In genomic region chr5:114942074-114942765, GRCm38 (mm10) we compare ENCODE assay signal across 8 mouse cellular contexts. TPM values are rescaled to one million over a fixed set of nuclear protein-coding genes. Genes with fewer than 3 reads are reported as not detected.
DNase-seq lines count a peak whose midpoint lies in the region; ATAC-seq and TF ChIP-seq lines count a peak whose summit lies in the region.

2210016L21Rik (plus strand) TSS chr5:114942158.

- TF ChIP-seq CTCF in kidney, postnatal 0 days (IDR thresholded peaks at IDR 0.05; ENCODE audit: low read depth), result peak; percentile 43; the same call in 1 of the 2 replicates

- DNase-seq in CD4-positive, CD25-positive, alpha-beta regulatory T cell, adult 2 months (ENCODE audit: low read depth, low spot score), result peak; percentile 92
- peak; percentile 84 for DNase-seq in brain, embryonic 18.5 days (ENCODE audit: low read depth, low spot score)
- peak; percentile 94 for DNase-seq in kidney, postnatal 0 days (ENCODE audit: low spot score)
- peak; percentile 83 for DNase-seq in liver, embryonic 11.5 days (ENCODE audit: low spot score)
- peak; percentile 90 for DNase-seq in naive thymus-derived CD4-positive, alpha-beta T cell, adult 2 months (ENCODE audit: low read depth)

- ATAC-seq in erythroid progenitor cell, adult 5-6 weeks (replicated peaks; ENCODE audit: low FRiP score, poor library complexity, severe bottlenecking), result peak; percentile 99
- ATAC-seq in heart, embryonic 12.5 days (ENCODE audit: insufficient number of reproducible peaks, low FRiP score), result peak; percentile 92
- ATAC-seq in kidney, postnatal 0 days (replicated peaks; ENCODE audit: low FRiP score, low read depth), result peak; percentile 90
- peak; percentile 94 for ATAC-seq in liver, embryonic 11.5 days (replicated peaks; ENCODE audit: low FRiP score)
- peak; percentile 95 for ATAC-seq in stomach, embryonic 14.5 days (ENCODE audit: insufficient number of reproducible peaks, insufficient read depth, low FRiP score, low read depth)

- peak within 1 kb of the TSS; percentile 86 for H3K4me2 ChIP-seq in heart, embryonic 12.5 days
- H3K4me2 ChIP-seq in kidney, postnatal 0 days (ENCODE audit: low read length), result peak within 1 kb of the TSS; percentile 80
- H3K4me2 ChIP-seq in liver, embryonic 11.5 days, result peak within 1 kb of the TSS; percentile 89
- peak within 1 kb of the TSS; percentile 84 for H3K4me2 ChIP-seq in stomach, embryonic 14.5 days (replicated peaks; ENCODE audit: low read depth, low read length)

- H3K4me1 ChIP-seq in heart, embryonic 12.5 days (replicated peaks), result peaks cover 3% of the 10 kb centered on the region; the same call in 1 of the 2 replicates
- H3K4me1 ChIP-seq in kidney, postnatal 0 days (replicated peaks; ENCODE audit: insufficient read depth, low read length), result peaks cover 5% of the 10 kb centered on the region
- H3K4me1 ChIP-seq in liver, embryonic 11.5 days (replicated peaks; ENCODE audit: control insufficient read depth, insufficient read depth, low read length), result peaks cover 7% of the 10 kb centered on the region; the same call in 1 of the 2 replicates
- 0 out of 2 replicates have a peak, but pooled peaks cover 4% of the 10 kb centered on the region for H3K4me1 ChIP-seq in stomach, embryonic 14.5 days (ENCODE audit: control insufficient read depth, insufficient read depth, low read length)

- H3K9me3 ChIP-seq in heart, embryonic 12.5 days (replicated peaks), result 0 out of 2 replicates have a peak, but pooled peaks cover 5% of the 10 kb centered on the region
- H3K9me3 ChIP-seq in kidney, postnatal 0 days (replicated peaks; ENCODE audit: low read length), result no peaks in the 10 kb centered on the region
- no peaks in the 10 kb centered on the region; the same call in 1 of the 2 replicates for H3K9me3 ChIP-seq in liver, embryonic 11.5 days (ENCODE audit: control insufficient read depth, low read length)
- H3K9me3 ChIP-seq in stomach, embryonic 14.5 days (ENCODE audit: control insufficient read depth, low read depth, low read length), result no peaks in the 10 kb centered on the region; the same call in 1 of the 2 replicates

- H3K4me3 ChIP-seq in heart, embryonic 12.5 days, result peak within 1 kb of the TSS; percentile 68
- H3K4me3 ChIP-seq in kidney, postnatal 0 days (replicated peaks; ENCODE audit: low read depth, low read length), result peak within 1 kb of the TSS; percentile 80
- peak within 1 kb of the TSS; percentile 94 for H3K4me3 ChIP-seq in liver, embryonic 11.5 days (ENCODE audit: low read depth, low read length)
- peak within 1 kb of the TSS; percentile 92 for H3K4me3 ChIP-seq in stomach, embryonic 14.5 days (ENCODE audit: low read depth, low read length)

- peaks cover 20% of the 10 kb centered on the region for H3K36me3 ChIP-seq in heart, embryonic 12.5 days
- peaks cover 10% of the 10 kb centered on the region; the same call in 1 of the 2 replicates for H3K36me3 ChIP-seq in kidney, postnatal 0 days (ENCODE audit: insufficient read depth, low read length)
- peaks cover 12% of the 10 kb centered on the region for H3K36me3 ChIP-seq in liver, embryonic 11.5 days (ENCODE audit: control insufficient read depth, insufficient read depth, low read length)
- H3K36me3 ChIP-seq in stomach, embryonic 14.5 days (ENCODE audit: control insufficient read depth, insufficient read depth, low read length), result peaks cover 14% of the 10 kb centered on the region; the same call in 1 of the 2 replicates

- H3K9ac ChIP-seq in heart, embryonic 12.5 days, result peak within 1 kb of the TSS; percentile 85
- H3K9ac ChIP-seq in kidney, postnatal 0 days (ENCODE audit: low read depth, low read length), result peak within 1 kb of the TSS; percentile 88
- H3K9ac ChIP-seq in liver, embryonic 11.5 days (ENCODE audit: low read depth, low read length), result peak within 1 kb of the TSS; percentile 84
- peak within 1 kb of the TSS; percentile 87 for H3K9ac ChIP-seq in stomach, embryonic 14.5 days (replicated peaks; ENCODE audit: low read depth, low read length)

- peak within 1 kb of the TSS; percentile 62; the same call in 1 of the 2 replicates for H3K27ac ChIP-seq in heart, embryonic 12.5 days (ENCODE audit: poor library complexity, severe bottlenecking)
- H3K27ac ChIP-seq in kidney, postnatal 0 days, result peak within 1 kb of the TSS; percentile 83
- peak within 1 kb of the TSS; percentile 88 for H3K27ac ChIP-seq in liver, embryonic 11.5 days (ENCODE audit: low read depth, low read length)
- peak within 1 kb of the TSS; percentile 85 for H3K27ac ChIP-seq in stomach, embryonic 14.5 days (ENCODE audit: low read length)

- WGBS in heart, embryonic 12.5 days, result under 1% methylated on average over 39 of the region's 39 CpGs
- under 1% methylated on average over 39 of the region's 39 CpGs for WGBS in kidney, postnatal 0 days
- WGBS in liver, embryonic 11.5 days, result 2% methylated on average over 39 of the region's 39 CpGs
- 1% methylated on average over 39 of the region's 39 CpGs for WGBS in stomach, embryonic 14.5 days

- no peaks in the 10 kb centered on the region for H3K27me3 ChIP-seq in heart, embryonic 12.5 days (replicated peaks)
- no peaks in the 10 kb centered on the region for H3K27me3 ChIP-seq in kidney, postnatal 0 days (ENCODE audit: insufficient read depth, low read length)
- H3K27me3 ChIP-seq in liver, embryonic 11.5 days (replicated peaks; ENCODE audit: control insufficient read depth, insufficient read depth, low read length), result no peaks in the 10 kb centered on the region
- no peaks in the 10 kb centered on the region for H3K27me3 ChIP-seq in stomach, embryonic 14.5 days (ENCODE audit: control insufficient read depth, insufficient read depth, low read length)

RNA-seq across cellular contexts. Expression of gene 2210016L21Rik, which starts in this region (rescaled TPM):
- total RNA-seq in erythroid progenitor cell, adult 5-6 weeks (2015; ENCODE audit: low replicate concordance), result 2.5 and 5.4 TPM in 2 replicates
- total RNA-seq in erythroid progenitor cell, adult 5-6 weeks (2017; ENCODE audit: low replicate concordance), result 1.4 and 4.3 TPM in 2 replicates
- 37.2 and 40.9 TPM in 2 replicates for polyA plus RNA-seq in heart, embryonic 12.5 days (2016; fragmentation: Nextera tagmentation; extraction: Ambion mirVana)
- 75.3 and 79.6 TPM in 2 replicates for polyA plus RNA-seq in kidney, postnatal 0 days (2015; fragmentation: Nextera tagmentation; extraction: Ambion mirVana)
- polyA plus RNA-seq in liver, embryonic 11.5 days (2014; fragmentation: Nextera tagmentation; extraction: Ambion mirVana), result 37.1 and 40.3 TPM in 2 replicates
- polyA plus RNA-seq in stomach, embryonic 14.5 days (2014; fragmentation: Nextera tagmentation; extraction: Ambion mirVana), result 51.8 and 54.6 TPM in 2 replicates

Comparison
In these comparisons a context has a peak if more than half of its experiments do, and no peak if none do; other contexts are left out.
1. Peak in every context shown above with its lines: DNase-seq, ATAC-seq, H3K4me3 ChIP-seq and H3K27ac ChIP-seq.